Mouse (Mus musculus) bone marrow macrophage, adult 2 months (primary cell): ENCODE measurements at regions not wholly inside any gene's neighbourhood (a gene's known extent, or its start where the extent isn't known, plus 50 kb on each side); places are given as distances from the start of the nearest gene placed in this dataset.

Source experiments
- CTCF ChIP-seq: IDR thresholded peaks from 2 replicates; pipeline ENCODE4 v1.5.1; 2012; ENCODE audit warnings: low read depth, mild to moderate bottlenecking, low read length, moderate library complexity
- POLR2A ChIP-seq: IDR thresholded peaks from 2 replicates; pipeline ENCODE4 v1.6.1; 2012; ENCODE audit warnings: mild to moderate bottlenecking, low read depth, low read length, borderline replicate concordance

- TF ChIP-seq POLR2A: no peak
- TF ChIP-seq CTCF: no peak
Measured at GRCm38 (mm10) chr17:79960688-79961087, 64.8 kb upstream of the Atl2 start.
